ENCODE assay signal across 13 mouse cellular contexts in genomic region chr10:17075576-17075975, GRCm38 (mm10).
DNase-seq lines count a peak whose midpoint lies in the region; ATAC-seq and TF ChIP-seq lines count a peak whose summit lies in the region.
"Had no signal": no experiment of that assay in that cellular context is flagged by ENCODE, and none has a peak within 500 bp of the region (broad histone marks: within the 10 kb centered on the region; RNA-seq: fewer than 3 reads in every experiment).

No protein-coding gene starts in this region.

- no peak for TF ChIP-seq CTCF in intestine, postnatal 0 days (IDR thresholded peaks at IDR 0.05; ENCODE audit: low read depth)

- peak overlapping the region; percentile 32; the same call in 1 of the 2 replicates for H3K27ac ChIP-seq in intestine, embryonic 15.5 days
- no peak overlapping the region for H3K27ac ChIP-seq in intestine, postnatal 0 days (ENCODE audit: low read depth, low read length)
- peak overlapping the region; percentile 9; the same call in 1 of the 2 replicates for H3K27ac ChIP-seq in midbrain, embryonic 10.5 days (replicated peaks)
- no peak overlapping the region for H3K27ac ChIP-seq in midbrain, embryonic 15.5 days
- peak overlapping the region; percentile 76; the same call in 1 of the 2 replicates for H3K27ac ChIP-seq in embryonic facial prominence, embryonic 15.5 days (replicated peaks)
- H3K27ac ChIP-seq: hindbrain, embryonic 13.5 days had no signal

- DNase-seq in midbrain, embryonic 10.5 days (ENCODE audit: low spot score), result no peak
- DNase-seq in gastrocnemius, postnatal 4 days (ENCODE audit: low spot score in 2 of 2), result no peak
- DNase-seq in frontal cortex, postnatal 25 days (ENCODE audit: low spot score in 2 of 2), result no peak
- DNase-seq: adrenal gland, adult 8-10 months; heart, adult 11 months had no signal

- 20% methylated on average over 2 of the region's 2 CpGs for WGBS in intestine, embryonic 15.5 days
- 30% methylated on average over 2 of the region's 2 CpGs for WGBS in intestine, postnatal 0 days
- WGBS in midbrain, embryonic 10.5 days, result 16% methylated on average over 2 of the region's 2 CpGs
- WGBS in midbrain, embryonic 15.5 days, result 27% methylated on average over 2 of the region's 2 CpGs
- WGBS in embryonic facial prominence, embryonic 15.5 days, result 12% methylated on average over 2 of the region's 2 CpGs

- H3K9me3 ChIP-seq in intestine, embryonic 15.5 days, result no peaks in the 10 kb centered on the region
- H3K9me3 ChIP-seq in intestine, postnatal 0 days (ENCODE audit: control insufficient read depth), result no peaks in the 10 kb centered on the region
- no peaks in the 10 kb centered on the region for H3K9me3 ChIP-seq in midbrain, embryonic 10.5 days (replicated peaks)
- no peaks in the 10 kb centered on the region for H3K9me3 ChIP-seq in midbrain, embryonic 15.5 days
- H3K9me3 ChIP-seq in embryonic facial prominence, embryonic 15.5 days (replicated peaks), result no peaks in the 10 kb centered on the region
- H3K9me3 ChIP-seq: hindbrain, embryonic 13.5 days had no signal

- no peaks in the 10 kb centered on the region for H3K27me3 ChIP-seq in intestine, embryonic 15.5 days (replicated peaks)
- no peaks in the 10 kb centered on the region for H3K27me3 ChIP-seq in intestine, postnatal 0 days (replicated peaks; ENCODE audit: control insufficient read depth, insufficient read depth, low read length)
- no peaks in the 10 kb centered on the region for H3K27me3 ChIP-seq in midbrain, embryonic 10.5 days (ENCODE audit: low read depth, poor library complexity, severe bottlenecking)
- no peaks in the 10 kb centered on the region for H3K27me3 ChIP-seq in midbrain, embryonic 15.5 days (replicated peaks)
- H3K27me3 ChIP-seq in embryonic facial prominence, embryonic 15.5 days, result no peaks in the 10 kb centered on the region
- H3K27me3 ChIP-seq: hindbrain, embryonic 13.5 days; Patski had no signal

- H3K4me2 ChIP-seq in intestine, embryonic 15.5 days (replicated peaks), result no peak overlapping the region
- no peak overlapping the region for H3K4me2 ChIP-seq in intestine, postnatal 0 days (replicated peaks; ENCODE audit: low read depth)
- no peak overlapping the region for H3K4me2 ChIP-seq in midbrain, embryonic 15.5 days
- H3K4me2 ChIP-seq in embryonic facial prominence, embryonic 15.5 days (replicated peaks), result peak overlapping the region; percentile 10; the same call in 1 of the 2 replicates
- H3K4me2 ChIP-seq: hindbrain, embryonic 13.5 days had no signal

- H3K9ac ChIP-seq in intestine, embryonic 15.5 days, result no peak overlapping the region
- H3K9ac ChIP-seq in intestine, postnatal 0 days (ENCODE audit: low read depth, low read length), result no peak overlapping the region
- no peak overlapping the region for H3K9ac ChIP-seq in midbrain, embryonic 15.5 days
- H3K9ac ChIP-seq in embryonic facial prominence, embryonic 15.5 days, result no peak overlapping the region
- H3K9ac ChIP-seq: hindbrain, embryonic 13.5 days had no signal

- no peaks in the 10 kb centered on the region for H3K36me3 ChIP-seq in intestine, embryonic 15.5 days
- H3K36me3 ChIP-seq in intestine, postnatal 0 days (ENCODE audit: control insufficient read depth, insufficient read depth), result no peaks in the 10 kb centered on the region
- H3K36me3 ChIP-seq in midbrain, embryonic 10.5 days, result no peaks in the 10 kb centered on the region
- H3K36me3 ChIP-seq in midbrain, embryonic 15.5 days (replicated peaks), result no peaks in the 10 kb centered on the region
- no peaks in the 10 kb centered on the region for H3K36me3 ChIP-seq in embryonic facial prominence, embryonic 15.5 days
- H3K36me3 ChIP-seq: hindbrain, embryonic 13.5 days had no signal

- 0 out of 2 replicates have a peak, but pooled peaks cover 2% of the 10 kb centered on the region for H3K4me1 ChIP-seq in intestine, embryonic 15.5 days (replicated peaks)
- H3K4me1 ChIP-seq in intestine, postnatal 0 days (replicated peaks; ENCODE audit: control insufficient read depth, insufficient read depth, low read length), result 0 out of 2 replicates have a peak, but pooled peaks cover 6% of the 10 kb centered on the region
- H3K4me1 ChIP-seq in midbrain, embryonic 10.5 days, result peaks cover 22% of the 10 kb centered on the region
- H3K4me1 ChIP-seq in midbrain, embryonic 15.5 days, result peaks cover 9% of the 10 kb centered on the region
- peaks cover 9% of the 10 kb centered on the region for H3K4me1 ChIP-seq in embryonic facial prominence, embryonic 15.5 days

- no peak overlapping the region for H3K4me3 ChIP-seq in intestine, embryonic 15.5 days (replicated peaks)
- no peak overlapping the region for H3K4me3 ChIP-seq in intestine, postnatal 0 days (ENCODE audit: low read depth, low read length)
- no peak overlapping the region for H3K4me3 ChIP-seq in midbrain, embryonic 10.5 days
- H3K4me3 ChIP-seq in midbrain, embryonic 15.5 days, result no peak overlapping the region
- no peak overlapping the region for H3K4me3 ChIP-seq in embryonic facial prominence, embryonic 15.5 days (replicated peaks)
- H3K4me3 ChIP-seq: hindbrain, embryonic 13.5 days had no signal

- ATAC-seq in intestine, embryonic 15.5 days, result no peak
- ATAC-seq in intestine, postnatal 0 days, result no peak
- no peak for ATAC-seq in midbrain, embryonic 15.5 days (replicated peaks)
- no peak for ATAC-seq in embryonic facial prominence, embryonic 15.5 days (ENCODE audit: insufficient number of reproducible peaks, low FRiP score, low TSS enrichment, low read depth)
- ATAC-seq in megakaryocyte progenitor cell, adult 5-6 weeks (replicated peaks; ENCODE audit: poor library complexity), result 0 out of 2 replicates have a peak, but pooled peaks have one; percentile 42
- ATAC-seq: forebrain, embryonic 16.5 days; Patski had no signal

Comparison
In these comparisons a context has a peak if more than half of its experiments do, and no peak if none do; other contexts are left out.
1. H3K27ac ChIP-seq: peak in intestine, embryonic 15.5 days (single experiment), midbrain, embryonic 10.5 days (single experiment) and embryonic facial prominence, embryonic 15.5 days (single experiment); none in intestine, postnatal 0 days (single experiment) and midbrain, embryonic 15.5 days (single experiment).